Mouse (Mus musculus) myocyte (in vitro differentiated cells): ENCODE data around the gene Ttc28.

Experiments used
- E2F4 ChIP-seq: IDR thresholded peaks from one replicate; pipeline ENCODE4 v1.6.1; 2011; ENCODE audit warnings: mild to moderate bottlenecking, control low read depth, moderate library complexity; ENCODE audit not compliant: insufficient read depth
- POLR2A ChIP-seq: IDR thresholded peaks from one replicate; pipeline ENCODE4 v1.6.1; 2011; ENCODE audit warnings: low read depth, mild to moderate bottlenecking, control low read depth, moderate library complexity; ENCODE audit not compliant: insufficient read length
- TCF12 ChIP-seq: IDR thresholded peaks from one replicate; pipeline ENCODE4 v1.6.1; 2011; ENCODE audit warnings: mild to moderate bottlenecking, control low read depth; ENCODE audit not compliant: poor library complexity, insufficient read depth, severe bottlenecking

DNA sequence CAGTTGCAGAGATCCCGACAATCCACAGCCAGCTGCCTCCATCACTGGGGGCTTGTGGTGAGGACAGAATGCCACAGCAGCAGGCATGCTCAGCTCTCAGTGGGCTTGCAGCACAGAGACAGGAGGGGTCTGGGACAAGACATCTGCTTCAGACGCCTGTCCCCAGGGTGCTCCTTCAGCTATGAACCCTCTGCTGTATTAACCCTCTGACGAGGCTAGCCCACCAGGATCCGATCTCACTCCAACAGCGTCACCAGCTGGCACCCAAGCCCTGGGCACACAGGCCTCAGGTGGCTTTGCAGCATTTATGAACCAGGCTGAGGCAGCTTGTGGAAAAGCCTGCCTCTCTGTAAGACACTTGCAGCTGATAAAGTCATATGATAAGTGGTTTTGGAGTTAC, 339.4 kb downstream of the Ttc28 start:
- TF ChIP-seq POLR2A (no peak), TCF12 (no peak), E2F4 (no peak)
